Comparison of ENCODE assay signal across 12 mouse cellular contexts in the genomic region with DNA sequence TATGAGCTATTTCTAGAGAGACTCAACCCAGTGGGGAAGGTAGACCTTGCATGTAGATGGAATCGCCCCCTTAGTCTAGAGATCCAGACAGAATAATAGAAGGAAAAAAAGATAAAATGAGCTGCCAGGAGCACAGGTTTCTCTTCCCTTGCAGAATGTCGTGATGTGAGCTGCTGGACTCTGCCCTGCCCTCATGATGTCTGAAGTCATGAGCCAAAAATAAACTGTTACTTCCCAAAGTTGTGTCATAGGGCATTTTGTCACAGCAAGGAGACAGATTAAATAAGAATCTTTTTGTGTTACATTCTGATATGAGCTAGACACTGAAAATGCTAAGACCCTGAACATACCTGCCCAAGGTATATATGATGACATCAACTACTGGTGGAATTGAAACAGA.
"Had no signal": no experiment of that assay in that cellular context is flagged by ENCODE, and none has a peak within 500 bp of the region (broad histone marks: within the 10 kb centered on the region; RNA-seq: fewer than 3 reads in every experiment).

No protein-coding gene starts in this region.

- H3K27me3 ChIP-seq: megakaryocyte, embryonic 14.5 days; midbrain, embryonic 15.5 days; neural tube, embryonic 12.5 days had no signal

- DNase-seq: kidney, adult 11 months; layer of hippocampus, adult 9-11 months; lung, adult 2 months; lung, postnatal 36 days; thymus, postnatal 4 days had no signal

- H3K4me1 ChIP-seq: megakaryocyte, embryonic 14.5 days; midbrain, embryonic 15.5 days; neural tube, embryonic 12.5 days had no signal

- H3K9ac ChIP-seq: liver, embryonic 14.5 days; midbrain, embryonic 15.5 days; neural tube, embryonic 12.5 days had no signal

- H3K27ac ChIP-seq: left cerebral cortex, adult 2 months; limb, embryonic 10.5 days; liver, embryonic 14.5 days; midbrain, embryonic 15.5 days; neural tube, embryonic 12.5 days; stomach, postnatal 0 days had no signal

- H3K36me3 ChIP-seq: limb, embryonic 10.5 days; midbrain, embryonic 15.5 days; neural tube, embryonic 12.5 days had no signal

- H3K4me3 ChIP-seq: left cerebral cortex, adult 2 months; limb, embryonic 10.5 days; megakaryocyte, embryonic 14.5 days; midbrain, embryonic 15.5 days; neural tube, embryonic 12.5 days had no signal
